Mouse (Mus musculus) stomach, embryonic 16.5 days (tissue): ENCODE measurements around the gene Kcnma1. TPM values are rescaled to one million over a fixed set of nuclear protein-coding genes. Genes with fewer than 3 reads are reported as not detected.

Experiments used
- ATAC-seq: fragments of 200-750 bp; cut with Nextera tagmentation; 2 replicates; pipeline ENCODE4 v1.8.0; 2017; ENCODE audit warnings: moderate number of reproducible peaks, moderate TSS enrichment; ENCODE audit not compliant: insufficient read depth, low FRiP score
- H3K27ac ChIP-seq: fragments of 300-500 bp; sonication (generic); 2 replicates; pipeline ENCODE4 v1.5.1; 2014; ENCODE audit warnings: low read length
- H3K27me3 ChIP-seq: fragments of 300-500 bp; sonication (generic); 2 replicates; pipeline ENCODE4 v1.6.1; 2014; ENCODE audit warnings: low read length, control low read depth, mixed read lengths; ENCODE audit not compliant: control insufficient read depth, insufficient read depth
- H3K36me3 ChIP-seq: fragments of 300-500 bp; sonication (generic); 2 replicates; pipeline ENCODE4 v1.6.1; 2014; ENCODE audit warnings: low read length; ENCODE audit not compliant: control insufficient read depth, insufficient read depth
- H3K4me1 ChIP-seq: fragments of 300-500 bp; sonication (generic); 2 replicates; pipeline ENCODE4 v1.6.1; 2014; ENCODE audit warnings: low read length, control low read depth, mixed read lengths; ENCODE audit not compliant: control insufficient read depth, insufficient read depth
- H3K4me2 ChIP-seq: fragments of 300-500 bp; sonication (generic); 2 replicates; pipeline ENCODE4 v1.6.1; 2014; ENCODE audit warnings: low read depth, low read length, mixed read lengths
- H3K4me3 ChIP-seq: fragments of 300-500 bp; sonication (generic); replicated peaks from 2 replicates; pipeline ENCODE4 v1.5.1; 2014; ENCODE audit warnings: mild to moderate bottlenecking, low read length
- H3K9ac ChIP-seq: fragments of 300-500 bp; sonication (generic); 2 replicates; pipeline ENCODE4 v1.6.1; 2014; ENCODE audit warnings: low read length
- H3K9me3 ChIP-seq: fragments of 300-500 bp; sonication (generic); replicated peaks from 2 replicates; pipeline ENCODE4 v1.6.1; 2016; ENCODE audit warnings: low read length, control low read depth; ENCODE audit not compliant: control insufficient read depth
- WGBS: fragments of 180-500 bp; shearing (Covaris S2); extraction: QIAGEN DNeasy Blood & Tissue Kit; methylation state at CpG from one replicate; pipeline ENCODE4 v1.1.7; 2014; 5-methylcytosine and 5-hydroxymethylcytosine counted together
- polyA plus RNA-seq: library from polyadenylated mRNA; unstranded; fragments of >200 nt; fragmentation: Nextera tagmentation; extraction: Ambion mirVana; gene quantifications from 2 replicates; pipeline ENCODE4 v1.2.1, GENCODE M21; 2015

Gene Kcnma1
- polyA plus RNA-seq, 1 experiment from 2014 or later: 13.4 TPM

DNA sequence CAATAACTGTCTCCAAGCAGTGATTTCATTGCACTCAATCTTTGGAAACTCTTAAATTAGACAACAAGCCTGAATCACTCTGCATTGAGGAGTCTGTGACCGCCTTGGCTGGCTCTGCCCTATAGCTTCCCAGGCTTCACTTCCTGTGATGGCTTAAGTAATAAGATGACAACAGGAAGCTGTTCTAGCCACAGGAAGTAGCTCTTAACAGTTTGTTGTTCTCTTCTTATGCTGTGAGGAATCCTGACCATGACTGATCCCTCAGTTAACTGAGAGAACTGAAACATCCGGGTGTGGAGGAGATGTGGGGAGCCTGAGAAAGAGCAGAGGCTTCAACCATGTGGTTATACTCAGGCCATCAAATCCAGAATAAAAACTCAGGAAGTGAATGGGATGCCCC, 549.2 kb downstream of the Kcnma1 start:
- no peaks in the 10 kb centered on the region for H3K27me3 ChIP-seq
- no peak overlapping the region for H3K4me2 ChIP-seq
- H3K36me3 ChIP-seq: no peaks in the 10 kb centered on the region
- H3K9ac ChIP-seq: no peak overlapping the region
- WGBS: 66% methylated on average over 2 of the region's 2 CpGs
- ATAC-seq: no peak
- no peak overlapping the region for H3K4me3 ChIP-seq
- no peak overlapping the region for H3K27ac ChIP-seq
- no peaks in the 10 kb centered on the region for H3K4me1 ChIP-seq
- no peaks in the 10 kb centered on the region for H3K9me3 ChIP-seq

DNA sequence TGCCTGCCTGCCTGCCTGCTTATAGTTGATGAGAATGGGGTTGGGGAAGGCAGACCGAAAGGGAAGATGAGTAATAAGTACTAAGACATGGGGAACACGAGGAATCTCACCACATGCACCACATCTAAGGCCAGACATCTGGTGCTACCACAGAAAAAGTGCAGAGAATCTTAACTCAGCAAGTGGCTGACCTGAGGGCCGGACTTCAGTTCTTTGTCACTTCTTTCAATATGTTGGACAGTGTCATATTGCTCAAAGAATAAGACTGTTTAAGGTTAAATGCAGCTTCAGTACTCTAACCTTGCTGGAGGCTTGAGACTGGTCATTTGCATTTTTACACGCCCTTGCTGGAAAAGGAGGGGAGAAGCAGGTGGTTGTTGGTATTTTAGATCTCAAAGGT, 555.7 kb downstream of the Kcnma1 start:
- Histone ChIP-seq H3K4me3 (no peak overlapping the region), H3K36me3 (no peaks in the 10 kb centered on the region), H3K9ac (no peak overlapping the region), H3K4me2 (no peak overlapping the region), H3K9me3 (no peaks in the 10 kb centered on the region), H3K4me1 (no peaks in the 10 kb centered on the region), H3K27me3 (no peaks in the 10 kb centered on the region), H3K27ac (no peak overlapping the region)
- ATAC-seq: no peak
- 55% methylated on average over 4 of the region's 4 CpGs for WGBS

DNA sequence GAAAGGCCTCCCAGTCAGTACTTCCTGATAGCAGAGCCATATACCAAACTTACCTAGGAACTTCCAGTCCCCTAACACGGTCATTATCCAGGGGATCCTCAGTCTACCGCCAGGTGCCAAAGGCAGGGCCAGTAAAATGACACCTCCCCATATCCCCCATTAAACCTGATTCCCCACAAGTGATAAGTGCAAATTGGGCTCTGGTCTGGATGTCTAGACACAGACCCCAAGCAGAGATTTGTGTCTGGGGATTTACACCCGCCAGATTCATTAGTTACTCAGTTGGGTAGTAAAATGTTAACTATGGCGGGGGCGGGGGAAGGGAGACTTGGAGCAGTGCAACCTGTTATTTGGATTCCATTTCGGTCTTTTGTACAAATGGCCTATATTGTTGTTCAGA, 562.6 kb downstream of the Kcnma1 start:
- Histone ChIP-seq H3K27me3 (no peaks in the 10 kb centered on the region), H3K4me1 (no peaks in the 10 kb centered on the region), H3K27ac (no peak overlapping the region), H3K9ac (no peak overlapping the region), H3K4me3 (no peak overlapping the region), H3K4me2 (no peak overlapping the region), H3K9me3 (no peaks in the 10 kb centered on the region), H3K36me3 (no peaks in the 10 kb centered on the region)
- WGBS: 77% methylated on average over 6 of the region's 6 CpGs
- no peak for ATAC-seq

DNA sequence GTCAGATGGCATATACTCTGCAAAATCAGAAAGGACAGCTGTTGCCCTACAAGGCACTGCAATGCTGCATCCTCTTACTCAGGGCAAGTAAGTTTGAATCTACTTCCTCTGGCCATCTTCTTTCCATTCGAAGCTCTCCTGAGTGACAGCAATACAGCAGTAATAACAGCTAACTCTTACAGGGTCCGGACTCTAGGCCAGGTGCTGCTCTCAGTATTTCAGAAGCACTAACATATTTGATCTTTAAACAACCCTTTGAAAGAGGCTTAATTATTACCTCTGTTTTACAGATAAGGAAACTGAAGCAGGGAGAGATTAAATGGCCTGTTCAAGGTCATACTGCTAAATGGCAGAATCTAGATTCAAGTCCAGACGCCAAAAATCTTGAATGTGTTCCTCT, 576.8 kb downstream of the Kcnma1 start:
- no peaks in the 10 kb centered on the region for H3K36me3 ChIP-seq
- peak; percentile 29; the same call in 1 of the 2 replicates for ATAC-seq
- no peaks in the 10 kb centered on the region for H3K27me3 ChIP-seq
- WGBS: 50% methylated on average over 3 of the region's 3 CpGs
- no peak overlapping the region for H3K9ac ChIP-seq
- no peaks in the 10 kb centered on the region for H3K4me1 ChIP-seq
- no peak overlapping the region for H3K27ac ChIP-seq
- H3K4me2 ChIP-seq: no peak overlapping the region
- no peak overlapping the region for H3K4me3 ChIP-seq
- no peaks in the 10 kb centered on the region for H3K9me3 ChIP-seq

DNA sequence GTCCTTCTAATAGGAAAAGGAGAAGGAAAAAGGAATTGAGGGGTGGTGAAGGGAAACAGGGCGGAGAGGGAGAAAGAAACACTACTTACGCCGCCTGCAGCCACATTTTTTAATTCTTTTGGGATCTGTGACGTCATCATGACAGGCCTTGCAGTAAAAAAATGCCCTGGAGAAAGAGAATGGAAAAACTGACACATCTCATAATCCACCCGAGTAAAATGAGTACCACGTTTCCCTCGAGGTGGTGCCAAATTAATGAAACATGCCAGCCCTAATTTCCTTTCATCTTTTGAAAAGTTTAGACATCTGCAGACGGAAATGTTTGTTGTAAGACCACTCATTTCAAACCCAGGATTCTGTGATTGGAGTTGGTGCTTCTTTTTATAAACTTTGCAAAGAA, 578.4 kb downstream of the Kcnma1 start:
- ATAC-seq: no peak

DNA sequence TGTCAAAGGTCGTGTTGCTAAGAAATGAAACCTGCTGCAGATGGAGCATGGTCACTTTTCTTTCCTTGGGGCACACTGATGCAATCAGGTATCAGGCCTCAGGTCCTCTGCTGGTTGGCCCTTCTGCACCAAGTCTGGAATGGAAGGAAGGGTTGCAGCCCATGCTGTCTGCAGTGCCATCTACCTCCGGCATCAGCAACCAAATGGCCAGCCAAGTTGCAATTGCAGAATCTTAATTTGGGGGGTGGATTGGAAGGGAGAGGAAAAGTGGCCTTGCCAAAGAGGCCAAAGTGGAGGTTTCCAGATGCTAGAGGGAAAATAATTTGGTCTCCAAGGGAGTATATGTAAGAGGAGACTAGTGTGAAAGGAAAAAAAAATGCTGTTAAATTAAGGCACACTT, 584.3 kb downstream of the Kcnma1 start:
- H3K9ac ChIP-seq: no peak overlapping the region
- no peaks in the 10 kb centered on the region for H3K4me1 ChIP-seq
- no peak overlapping the region for H3K27ac ChIP-seq
- H3K9me3 ChIP-seq: no peaks in the 10 kb centered on the region
- WGBS: 83% methylated on average over 2 of the region's 2 CpGs
- H3K27me3 ChIP-seq: no peaks in the 10 kb centered on the region
- no peak for ATAC-seq
- H3K36me3 ChIP-seq: no peaks in the 10 kb centered on the region
- no peak overlapping the region for H3K4me2 ChIP-seq
- H3K4me3 ChIP-seq: no peak overlapping the region

More for the DNA sequence above, 578.4 kb downstream of the Kcnma1 start:
- Histone ChIP-seq H3K4me1 (no peaks in the 10 kb centered on the region), H3K36me3 (no peaks in the 10 kb centered on the region), H3K9ac (no peak overlapping the region), H3K27ac (no peak overlapping the region), H3K4me2 (no peak overlapping the region), H3K27me3 (no peaks in the 10 kb centered on the region), H3K9me3 (no peaks in the 10 kb centered on the region), H3K4me3 (no peak overlapping the region)
- 57% methylated on average over 8 of the region's 8 CpGs for WGBS

DNA sequence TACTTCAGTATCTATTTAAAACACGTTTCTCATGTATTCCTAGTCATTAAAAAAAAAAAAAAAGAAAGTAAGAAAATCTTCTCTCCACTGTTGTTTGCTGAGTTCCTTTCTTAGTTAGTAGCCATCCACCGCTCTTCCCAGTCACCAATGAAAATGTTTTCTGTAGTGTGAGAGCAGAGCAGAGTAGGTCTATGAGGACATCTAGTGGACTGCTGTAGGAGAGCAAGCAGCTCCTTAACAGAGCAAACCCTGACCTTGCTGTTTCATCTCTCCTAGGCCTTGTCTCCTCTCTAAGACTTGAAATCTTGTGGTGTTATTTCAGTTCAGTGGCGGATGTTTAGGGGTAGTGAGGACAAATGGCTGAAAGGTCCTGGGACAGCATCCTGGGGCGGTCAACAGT, 585.2 kb downstream of the Kcnma1 start:
- Histone ChIP-seq H3K9ac (no peak overlapping the region), H3K9me3 (no peaks in the 10 kb centered on the region), H3K4me2 (no peak overlapping the region), H3K36me3 (no peaks in the 10 kb centered on the region), H3K4me1 (no peaks in the 10 kb centered on the region), H3K27me3 (no peaks in the 10 kb centered on the region), H3K4me3 (no peak overlapping the region), H3K27ac (no peak overlapping the region)
- ATAC-seq: no peak
- WGBS: 29% methylated on average over 4 of the region's 4 CpGs

DNA sequence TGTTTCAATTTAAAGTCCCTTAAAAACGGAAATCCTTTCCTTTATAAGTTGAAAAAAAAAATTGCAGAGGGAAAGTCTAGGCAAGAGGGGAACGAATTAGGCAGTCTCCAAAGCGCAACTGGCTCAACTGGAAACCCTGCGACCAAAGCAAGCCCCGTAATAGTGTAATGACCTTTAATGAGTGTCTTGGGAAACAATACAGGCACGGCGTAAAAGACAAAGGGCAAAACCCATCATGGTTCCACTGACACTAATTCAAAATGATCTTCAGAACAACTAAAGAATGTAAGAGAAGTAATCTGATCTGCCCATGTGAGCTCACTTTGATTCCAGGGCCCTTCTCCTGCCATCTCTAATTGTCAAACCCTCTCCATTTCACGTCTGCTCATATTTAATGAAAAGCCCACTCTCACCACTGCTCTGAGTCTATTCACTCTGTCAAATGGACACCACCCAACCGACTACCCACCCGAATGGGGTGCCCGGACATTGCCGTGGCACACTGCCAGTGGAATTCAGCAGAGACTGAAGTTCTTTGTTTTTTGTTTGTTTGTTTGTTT, 591.7 kb downstream of the Kcnma1 start:
- Histone ChIP-seq H3K9ac (no peak overlapping the region), H3K9me3 (no peaks in the 10 kb centered on the region), H3K4me2 (no peak overlapping the region), H3K36me3 (no peaks in the 10 kb centered on the region), H3K4me3 (no peak overlapping the region), H3K27ac (no peak overlapping the region), H3K4me1 (no peaks in the 10 kb centered on the region), H3K27me3 (no peaks in the 10 kb centered on the region)
- 77% methylated on average over 12 of the region's 12 CpGs for WGBS
- ATAC-seq: no peak

DNA sequence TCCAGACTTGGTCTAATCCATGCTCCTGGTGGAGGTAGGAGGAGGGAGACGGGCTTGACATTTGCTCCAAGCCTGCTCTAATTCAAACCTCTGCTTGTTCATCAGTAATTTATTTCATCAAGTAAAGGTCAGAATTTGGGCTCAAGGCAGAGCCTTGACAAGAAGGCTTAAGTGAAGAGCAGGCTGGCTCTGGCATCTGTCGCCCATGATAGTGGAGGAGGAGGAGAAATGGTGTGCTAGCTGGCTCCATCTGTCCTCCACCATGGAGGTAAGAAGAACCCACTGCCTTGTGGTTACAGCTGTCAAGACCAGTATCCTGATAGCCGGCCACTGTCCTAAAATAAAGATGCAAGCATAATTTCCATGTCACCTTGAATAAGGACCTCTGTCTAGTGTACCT, 595.3 kb downstream of the Kcnma1 start:
- Histone ChIP-seq H3K9me3 (no peaks in the 10 kb centered on the region), H3K36me3 (no peaks in the 10 kb centered on the region), H3K4me3 (no peak overlapping the region), H3K27me3 (no peaks in the 10 kb centered on the region), H3K4me1 (no peaks in the 10 kb centered on the region), H3K9ac (no peak overlapping the region), H3K27ac (no peak overlapping the region), H3K4me2 (no peak overlapping the region)
- 89% methylated on average over 3 of the region's 3 CpGs for WGBS
- no peak for ATAC-seq

DNA sequence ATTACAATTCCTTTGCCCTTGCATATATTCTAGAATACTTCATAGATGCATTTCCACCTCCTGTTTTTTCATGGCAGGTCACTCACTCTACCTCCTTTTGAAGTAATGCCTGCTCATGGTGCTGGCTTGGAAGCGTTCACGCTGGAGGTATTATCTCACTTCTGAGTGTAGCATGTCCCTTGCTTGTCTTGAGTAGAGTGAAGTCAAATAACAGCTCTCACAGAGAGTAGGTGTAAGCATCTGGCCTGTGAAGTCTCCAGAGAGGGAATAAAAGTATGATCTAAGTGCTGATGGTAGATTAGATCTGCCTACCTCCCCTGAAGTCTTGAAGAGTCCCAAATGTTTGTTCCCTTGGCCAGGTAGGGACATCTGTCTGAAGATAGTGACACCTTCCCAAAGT, 607.2 kb downstream of the Kcnma1 start:
- no peak overlapping the region for H3K4me2 ChIP-seq
- no peaks in the 10 kb centered on the region for H3K27me3 ChIP-seq
- no peak overlapping the region for H3K9ac ChIP-seq
- H3K9me3 ChIP-seq: no peaks in the 10 kb centered on the region
- H3K36me3 ChIP-seq: no peaks in the 10 kb centered on the region
- H3K4me1 ChIP-seq: no peaks in the 10 kb centered on the region
- no peak overlapping the region for H3K27ac ChIP-seq
- no peak overlapping the region for H3K4me3 ChIP-seq
- ATAC-seq: no peak
- WGBS: 82% methylated on average over 2 of the region's 2 CpGs
